Mouse (Mus musculus): ENCODE results near the gene Zfp949.

DNA sequence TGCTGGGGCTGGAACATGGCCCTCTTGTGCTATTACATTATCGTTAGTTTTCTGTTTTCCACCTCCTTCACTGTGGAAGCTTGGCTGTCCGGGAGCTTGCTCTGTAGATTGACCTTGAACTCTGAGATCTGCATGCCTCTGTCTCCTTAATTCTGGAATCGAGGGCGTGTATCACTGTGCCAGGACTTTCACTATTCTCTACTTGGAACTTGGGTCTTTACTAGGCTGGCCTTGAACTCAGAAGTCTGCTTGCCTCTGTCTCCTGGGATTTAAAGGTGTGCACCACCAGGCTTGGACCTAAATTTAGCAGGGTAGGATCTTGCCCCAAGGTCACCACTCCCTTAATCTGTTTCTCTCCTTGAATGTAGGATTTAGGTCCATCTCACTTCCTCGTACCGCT, 46.0 kb upstream of the Zfp949 start:
- no peak for TF ChIP-seq CTCF (IDR thresholded peaks at IDR 0.05; ENCODE audit: low read depth, low read length)
- TF ChIP-seq POLR2A (IDR thresholded peaks at IDR 0.05; ENCODE audit: borderline replicate concordance, low read depth, low read length): no peak

Data from bone marrow macrophage, adult 2 months (primary cell).